Mouse (Mus musculus) ovary, adult 10 weeks (tissue): ENCODE measurements around the gene Hspa12a. TPM values are rescaled to one million over a fixed set of nuclear protein-coding genes. Genes with fewer than 3 reads are reported as not detected.

Source experiments
- polyA plus RNA-seq: library from polyadenylated mRNA; stranded (reverse); fragments of 350-450 nt; fragmentation: Illumina TruSeq; extraction: RNeasy Lipid Tissue Mini Kit (QIAGEN cat#74804); gene quantifications from one replicate; pipeline ENCODE4 v1.2.3, GENCODE M21; 2014

Gene Hspa12a
- 35.0 TPM for polyA plus RNA-seq

DNA sequence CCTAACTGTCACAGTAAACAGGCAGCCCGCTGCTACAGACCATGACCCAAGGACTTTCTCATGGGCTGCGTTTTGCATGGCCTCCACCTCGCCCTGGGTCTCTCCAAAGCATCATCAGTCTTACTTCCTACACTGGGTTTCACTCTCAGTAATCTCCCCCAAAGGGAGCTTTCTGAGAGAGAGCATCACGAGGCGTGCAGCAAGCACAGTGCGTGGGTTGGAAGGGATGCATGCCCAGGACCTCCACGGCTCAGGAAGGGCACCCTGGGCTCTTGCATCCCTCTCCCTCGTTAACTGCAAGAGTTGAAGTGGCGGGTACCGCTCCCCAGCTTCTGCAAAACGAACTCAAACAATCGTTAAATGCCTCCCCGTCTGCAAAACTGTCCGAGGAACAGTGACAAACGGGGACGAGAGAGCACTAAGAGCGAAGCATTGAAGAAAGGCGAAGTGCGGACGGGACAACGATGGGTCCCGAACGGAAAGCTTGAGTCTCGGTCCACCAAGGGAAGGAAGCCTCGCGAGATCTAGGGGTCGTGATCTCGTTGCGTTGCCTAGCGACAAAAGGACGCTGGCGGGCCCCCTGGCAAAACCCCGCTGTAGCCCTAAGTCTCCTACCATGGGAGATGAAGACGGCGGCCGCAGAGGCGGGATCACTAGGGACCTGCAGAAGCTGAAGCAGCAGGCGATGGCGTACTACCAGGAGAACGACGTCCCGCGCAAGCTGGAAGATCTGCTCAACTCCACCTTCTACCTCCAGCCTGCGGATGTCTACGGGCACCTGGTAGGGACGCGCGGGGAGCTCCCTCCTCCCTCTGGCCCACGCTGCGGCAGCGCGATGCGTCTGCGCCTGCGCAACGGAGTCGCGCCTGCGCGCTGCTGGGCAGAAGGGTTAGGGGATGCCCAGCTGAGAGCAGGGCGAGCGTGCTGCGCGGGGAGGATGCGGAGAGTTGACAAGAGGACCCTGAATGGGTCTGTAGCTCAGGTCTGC, at the start of gene Hspa12a, which contains the start of gene Eno4:
Gene Hspa12a, minus strand, starts transcription at position 814 of the 988 bp plus-strand sequence.
Gene Eno4, plus strand, starts transcription at position 585 of the 988 bp plus-strand sequence.

DNA sequence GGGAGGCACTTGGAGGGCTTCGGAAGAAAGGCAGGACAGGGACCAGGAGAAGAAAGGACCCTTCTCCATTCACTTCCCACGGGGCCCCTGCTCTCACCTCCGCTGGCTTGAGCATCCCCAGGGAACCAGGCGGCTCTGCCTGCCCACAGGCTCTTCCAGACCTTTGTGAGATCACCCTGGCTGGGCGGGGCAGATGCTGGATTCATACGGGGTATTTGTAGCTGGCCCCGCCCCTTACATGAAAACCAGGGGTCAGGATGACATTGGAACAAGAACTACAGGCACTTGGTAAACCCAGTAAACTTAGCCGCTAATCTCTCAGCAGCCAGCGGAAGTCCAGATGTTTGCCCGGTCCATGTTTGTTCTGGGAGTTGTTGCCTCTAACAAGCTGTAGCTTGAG, 149.2 kb downstream of the Hspa12a start, which contains the start of gene 1700019N19Rik:
Gene 1700019N19Rik, minus strand, starts transcription at position 178 of the 400 bp plus-strand sequence.

DNA sequence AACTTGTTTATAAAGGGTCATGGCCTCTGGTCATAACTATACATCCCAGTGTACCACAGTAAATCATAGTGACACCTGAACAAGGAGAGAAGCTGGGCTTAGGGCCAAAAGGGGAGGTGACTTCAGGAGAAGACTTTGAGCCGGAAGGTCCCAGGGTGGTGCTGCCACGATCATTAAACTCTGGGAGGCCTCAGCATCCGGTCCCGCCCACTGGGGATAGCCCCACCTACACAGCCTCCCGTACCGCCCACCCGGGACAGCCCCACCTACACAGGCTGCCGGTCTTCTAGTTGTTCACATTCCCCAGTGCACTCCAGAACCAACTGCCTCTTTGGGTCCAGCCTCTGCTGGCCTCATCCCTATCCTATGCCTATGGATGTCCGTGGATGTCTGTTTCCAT, 184.0 kb downstream of the Hspa12a start, which contains the start of gene Pnliprp2:
Gene Pnliprp2, plus strand, starts transcription at position 297 of the 400 bp plus-strand sequence.

Other genes with a start within 250 kb of the Hspa12a start
- gene Pnliprp1, start 214.8 kb downstream of the Hspa12a start, polyA plus RNA-seq = not detected
- not detected for gene Pnliprp2, start 183.9 kb downstream of the Hspa12a start, polyA plus RNA-seq
- gene 1700019N19Rik, start 149.2 kb downstream of the Hspa12a start, polyA plus RNA-seq = not detected
- 1.5 TPM for gene Eno4, start 229 bp downstream of the Hspa12a start, polyA plus RNA-seq
- gene Shtn1, start 132.4 kb upstream of the Hspa12a start, polyA plus RNA-seq = 30.8 TPM
- not detected for gene Vax1, start 226.4 kb upstream of the Hspa12a start, polyA plus RNA-seq